ENCODE assay signal across 23 mouse cellular contexts in the genomic region with DNA sequence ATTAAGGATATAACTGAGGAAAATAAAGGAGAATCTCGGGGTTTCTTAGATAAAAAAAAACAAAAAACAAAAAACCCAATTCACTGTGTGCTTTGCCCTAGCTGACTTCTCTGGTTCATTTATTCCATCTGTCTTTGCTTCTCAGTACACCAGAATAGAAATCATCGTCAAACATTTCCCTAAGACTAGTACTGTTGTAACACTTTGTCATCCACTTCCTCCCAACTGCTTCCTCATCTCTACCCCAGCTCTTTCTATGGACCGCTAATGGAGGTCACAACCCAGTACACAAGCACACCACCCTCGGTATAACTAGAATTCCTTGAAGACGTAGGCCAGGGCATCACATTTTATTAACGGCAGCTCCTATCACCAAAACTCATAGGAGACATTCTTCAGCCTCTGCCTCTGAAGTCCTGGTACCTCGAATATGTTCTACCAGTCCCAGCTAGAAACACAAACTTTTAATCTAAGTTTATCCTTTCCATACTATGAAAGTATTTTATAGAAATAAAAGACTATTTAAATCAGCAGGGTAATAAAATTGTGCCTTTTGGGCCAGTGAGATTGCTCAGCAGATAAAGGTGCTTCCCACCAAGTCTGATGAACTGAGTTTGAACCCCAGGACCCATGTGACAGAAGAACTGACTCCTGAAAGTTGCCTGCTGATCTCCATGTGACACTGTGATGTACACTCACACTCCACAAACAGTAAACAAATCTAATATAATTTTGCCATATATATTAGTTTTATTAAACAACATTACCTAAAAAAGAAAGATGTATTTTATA. TPM values are rescaled to one million over a fixed set of nuclear protein-coding genes. Genes with fewer than 3 reads are reported as not detected.
DNase-seq lines count a peak whose midpoint lies in the region; ATAC-seq and TF ChIP-seq lines count a peak whose summit lies in the region.
"Had no signal": no experiment of that assay in that cellular context is flagged by ENCODE, and none has a peak within 500 bp of the region (broad histone marks: within the 10 kb centered on the region; RNA-seq: fewer than 3 reads in every experiment).

No protein-coding gene starts in this region.

- ATAC-seq in lung, postnatal 0 days: no peak
- ATAC-seq in common myeloid progenitor, adult 5-6 weeks (replicated peaks; ENCODE audit: low read depth, poor library complexity, severe bottlenecking): peak; percentile 80
- ATAC-seq: forebrain, postnatal 0 days; liver, postnatal 0 days; midbrain, embryonic 16.5 days; Patski had no signal

- no peak overlapping the region for H3K27ac ChIP-seq in lung, postnatal 0 days (ENCODE audit: low read length)
- H3K27ac ChIP-seq in thymus, adult 2 months (ENCODE audit: control insufficient read depth, insufficient read depth, low read length): no peak overlapping the region
- H3K27ac ChIP-seq: embryonic facial prominence, embryonic 12.5 days; heart, embryonic 15.5 days; hindbrain, embryonic 14.5 days; midbrain, embryonic 10.5 days; neural tube, embryonic 15.5 days had no signal

- no peak for TF ChIP-seq CTCF in lung, postnatal 0 days (IDR thresholded peaks at IDR 0.05)
- TF ChIP-seq CTCF in lung, adult 2 months (IDR thresholded peaks at IDR 0.05; ENCODE audit: insufficient read depth, low read length): no peak
- TF ChIP-seq CTCF in thymus, adult 2 months (IDR thresholded peaks at IDR 0.05; ENCODE audit: borderline replicate concordance, control insufficient read depth, extremely low read depth, insufficient read depth, low read length, poor library complexity): no peak

- WGBS in lung, postnatal 0 days: 62% methylated on average over 7 of the region's 7 CpGs
- WGBS in lung, adult 2 months: 40% methylated on average over 7 of the region's 7 CpGs
- 70% methylated on average over 7 of the region's 7 CpGs for WGBS in thymus, adult 2 months

- TF ChIP-seq POLR2A in lung, adult 2 months (IDR thresholded peaks at IDR 0.05; ENCODE audit: borderline replicate concordance, extremely low read depth, low read depth, low read length): no peak
- no peak for TF ChIP-seq POLR2A in thymus, adult 2 months (IDR thresholded peaks at IDR 0.05; ENCODE audit: control insufficient read depth, extremely low read depth, insufficient read depth, low read length, poor library complexity)

- H3K4me2 ChIP-seq in lung, postnatal 0 days (replicated peaks; ENCODE audit: low read depth, low read length): no peak overlapping the region
- H3K4me2 ChIP-seq: embryonic facial prominence, embryonic 12.5 days; heart, embryonic 15.5 days; hindbrain, embryonic 14.5 days; neural tube, embryonic 15.5 days had no signal

- no peak overlapping the region for H3K4me3 ChIP-seq in lung, postnatal 0 days (ENCODE audit: low read depth, low read length)
- H3K4me3 ChIP-seq in lung, adult 2 months (replicated peaks; ENCODE audit: extremely low read depth, low read depth, low read length): no peak overlapping the region
- H3K4me3 ChIP-seq in megakaryocyte, embryonic 14.5 days (replicated peaks): peak overlapping the region; percentile 78
- no peak overlapping the region for H3K4me3 ChIP-seq in thymus, adult 2 months (ENCODE audit: control insufficient read depth, insufficient read depth, low read length)
- H3K4me3 ChIP-seq: embryonic facial prominence, embryonic 12.5 days; heart, embryonic 15.5 days; midbrain, embryonic 10.5 days; neural tube, embryonic 15.5 days had no signal

- no peaks in the 10 kb centered on the region for H3K36me3 ChIP-seq in lung, postnatal 0 days (ENCODE audit: insufficient read depth, low read length)
- peaks cover 37% of the 10 kb centered on the region for H3K36me3 ChIP-seq in megakaryocyte, embryonic 14.5 days (replicated peaks; ENCODE audit: low read length)
- H3K36me3 ChIP-seq in thymus, adult 2 months (ENCODE audit: control insufficient read depth, insufficient read depth, low read length): no peaks in the 10 kb centered on the region
- H3K36me3 ChIP-seq: embryonic facial prominence, embryonic 12.5 days; heart, embryonic 15.5 days; neural tube, embryonic 15.5 days had no signal

- no peaks in the 10 kb centered on the region for H3K9me3 ChIP-seq in lung, postnatal 0 days (ENCODE audit: low read length)
- H3K9me3 ChIP-seq in megakaryocyte, embryonic 14.5 days: no peaks in the 10 kb centered on the region
- H3K9me3 ChIP-seq: embryonic facial prominence, embryonic 12.5 days; heart, embryonic 15.5 days; midbrain, embryonic 10.5 days; neural tube, embryonic 15.5 days had no signal

- DNase-seq in lung, postnatal 0 days (ENCODE audit: low spot score): peak; percentile 44
- DNase-seq in lung, adult 2 months: no peak
- DNase-seq in thymus, adult 2 months: no peak
- DNase-seq in urinary bladder, postnatal 10 days (ENCODE audit: low spot score): no peak
- DNase-seq in embryo, embryonic 10.5 days (ENCODE audit: low spot score): no peak
- DNase-seq: adrenal gland, postnatal 36 days; cerebellum, adult 11 months; cerebellum, adult 9-11 months; forebrain, postnatal 0 days; gastrocnemius, postnatal 25 days; heart, postnatal 36 days; liver, postnatal 0 days; right cerebral cortex, postnatal 25 days; thymus, postnatal 4 days had no signal

- H3K27me3 ChIP-seq in lung, postnatal 0 days (replicated peaks; ENCODE audit: insufficient read depth, low read length): no peaks in the 10 kb centered on the region
- no peaks in the 10 kb centered on the region for H3K27me3 ChIP-seq in megakaryocyte, embryonic 14.5 days (replicated peaks)
- no peaks in the 10 kb centered on the region for H3K27me3 ChIP-seq in thymus, adult 2 months (ENCODE audit: control insufficient read depth, insufficient read depth, low read length)
- H3K27me3 ChIP-seq: embryonic facial prominence, embryonic 12.5 days; heart, embryonic 15.5 days; neural tube, embryonic 15.5 days; Patski had no signal

- no peak for TF ChIP-seq EP300 in lung, postnatal 0 days (IDR thresholded peaks at IDR 0.05)

- no peaks in the 10 kb centered on the region; the same call in 1 of the 2 replicates for H3K4me1 ChIP-seq in lung, postnatal 0 days (ENCODE audit: insufficient read depth, low read depth, low read length)
- peaks cover 24% of the 10 kb centered on the region for H3K4me1 ChIP-seq in lung, adult 2 months (ENCODE audit: control insufficient read depth, insufficient read depth, low read length)
- peaks cover 94% of the 10 kb centered on the region for H3K4me1 ChIP-seq in megakaryocyte, embryonic 14.5 days
- 0 out of 2 replicates have a peak, but pooled peaks cover 2% of the 10 kb centered on the region for H3K4me1 ChIP-seq in thymus, adult 2 months (replicated peaks; ENCODE audit: control insufficient read depth, insufficient read depth, low read length)

- H3K9ac ChIP-seq in lung, postnatal 0 days (replicated peaks; ENCODE audit: low read depth): no peak overlapping the region
- H3K9ac ChIP-seq: embryonic facial prominence, embryonic 12.5 days; forebrain, postnatal 0 days; heart, embryonic 15.5 days; hindbrain, embryonic 14.5 days; liver, postnatal 0 days; neural tube, embryonic 15.5 days had no signal

RNA-seq across cellular contexts. Expression of gene Ptpn12, which starts 19.8 kb away (rescaled TPM):
- polyA plus RNA-seq in lung, postnatal 0 days (2015; fragmentation: Nextera tagmentation; extraction: Ambion mirVana): 31.1 and 35.1 TPM in 2 replicates
- polyA plus RNA-seq in lung, adult 2 months (2012; rRNA removed): 76.7 and 85.2 TPM in 2 replicates
- 44.6 and 45.5 TPM in 2 replicates for total RNA-seq in common myeloid progenitor, adult 5-6 weeks (2017)
- polyA plus RNA-seq in megakaryocyte, embryonic 14.5 days (2012; ENCODE audit: insufficient read depth, low replicate concordance): 20.9 and 34.8 TPM in 2 replicates
- polyA plus RNA-seq in thymus, adult 2 months (2012; rRNA removed): 26.9 and 31.5 TPM in 2 replicates
